Mouse (Mus musculus) right cerebral cortex, adult 2 months (tissue): ENCODE measurements around the gene Lactbl1.
A peak's percentile ranks its signal among the peaks of the same experiment; 100 is the strongest.

Experiments used
- DNase-seq, 2 experiments: peaks; one replicate each; pipeline ENCODE4 v3.0.0; 2021 to 2022; ENCODE audit warnings: low spot score in 2 of 2

Lactbl1 gene

GRCm38 (mm10) chr4:136636983-136637562 is 14.7 kb downstream of the Lactbl1 start:
- DNase-seq = no peak

- peak; percentile 70 to 79 for DNase-seq
Measured at GRCm38 (mm10) chr4:136637563-136638229, 15.3 kb downstream of the Lactbl1 start.

GRCm38 (mm10) chr4:136638230-136638750 is 15.9 kb downstream of the Lactbl1 start:
- DNase-seq = no peak

GRCm38 (mm10) chr4:136638890-136639289 is 16.5 kb downstream of the Lactbl1 start:
- DNase-seq = no peak

- DNase-seq = peak; percentile 89 to 93
Measured at GRCm38 (mm10) chr4:136648922-136649479, 26.6 kb downstream of the Lactbl1 start.

- DNase-seq = peak in 1 of 2 experiments; percentile 28
Measured at GRCm38 (mm10) chr4:136649480-136650196, 27.2 kb downstream of the Lactbl1 start.

GRCm38 (mm10) chr4:136650261-136650660 is 27.8 kb downstream of the Lactbl1 start:
- no peak for DNase-seq

GRCm38 (mm10) chr4:136651357-136651811 is 29.0 kb downstream of the Lactbl1 start:
- peak in 1 of 2 experiments; percentile 4 for DNase-seq

GRCm38 (mm10) chr4:136651882-136652527 is 29.6 kb downstream of the Lactbl1 start:
- peak in 1 of 2 experiments; percentile 33 for DNase-seq

- no peak for DNase-seq
Measured at GRCm38 (mm10) chr4:136652528-136652910, 30.1 kb downstream of the Lactbl1 start.

- DNase-seq = no peak
Measured at GRCm38 (mm10) chr4:136653019-136653418, 30.6 kb downstream of the Lactbl1 start.

- DNase-seq = no peak
Measured at GRCm38 (mm10) chr4:136653692-136654234, 31.3 kb downstream of the Lactbl1 start.

- no peak for DNase-seq
Measured at GRCm38 (mm10) chr4:136657914-136658313, 35.5 kb downstream of the Lactbl1 start.

GRCm38 (mm10) chr4:136665068-136665467 is 42.6 kb downstream of the Lactbl1 start:
- peak; percentile 35 to 37 for DNase-seq

- no peak for DNase-seq
Measured at GRCm38 (mm10) chr4:136666002-136666401, 43.6 kb downstream of the Lactbl1 start.

- no peak for DNase-seq
Measured at GRCm38 (mm10) chr4:136667757-136668156, 45.3 kb downstream of the Lactbl1 start.

- DNase-seq = no peak
Measured at GRCm38 (mm10) chr4:136672335-136673090, 50.1 kb downstream of the Lactbl1 start.

- no peak for DNase-seq
Measured at GRCm38 (mm10) chr4:136675439-136675838, 53.0 kb downstream of the Lactbl1 start.

- DNase-seq = peak; percentile 95 to 97
Measured at GRCm38 (mm10) chr4:136678480-136678879, 56.1 kb downstream of the Lactbl1 start.

- no peak for DNase-seq
Measured at GRCm38 (mm10) chr4:136679221-136679620, 56.8 kb downstream of the Lactbl1 start.

GRCm38 (mm10) chr4:136680641-136681040 is 58.2 kb downstream of the Lactbl1 start:
- DNase-seq = no peak
